Mouse (Mus musculus) liver, embryonic 14.5 days (tissue): ENCODE measurements at regions not wholly inside any gene's neighbourhood (a gene's known extent, or its start where the extent isn't known, plus 50 kb on each side); places are given as distances from the start of the nearest gene placed in this dataset.

Experiments
- ATAC-seq: fragments of 200-750 bp; cut with Nextera tagmentation; 2 replicates; pipeline ENCODE4 v1.8.0; 2017; ENCODE audit warnings: moderate number of reproducible peaks, mild to moderate bottlenecking, moderate library complexity; ENCODE audit not compliant: insufficient read depth
- DNase-seq, 3 experiments: peaks; one replicate each; pipeline ENCODE4 v3.0.0-alpha.2; 2012 to 2013; ENCODE audit warnings: low read depth in 3 of 3, low spot score in 3 of 3
- H3K27ac ChIP-seq: fragments of 300-500 bp; sonication (generic); 2 replicates; pipeline ENCODE4 v1.5.1; 2014; ENCODE audit warnings: moderate library complexity, mild to moderate bottlenecking, control low read depth, inconsistent platforms
- H3K27me3 ChIP-seq: fragments of 300-500 bp; sonication (generic); 2 replicates; pipeline ENCODE4 v1.6.1; 2014; ENCODE audit warnings: mild to moderate bottlenecking, low read length, moderate library complexity; ENCODE audit not compliant: control insufficient read depth, insufficient read depth
- H3K36me3 ChIP-seq: fragments of 300-500 bp; sonication (generic); replicated peaks from 2 replicates; pipeline ENCODE4 v1.6.1; 2014; ENCODE audit warnings: low read depth; ENCODE audit not compliant: control insufficient read depth, insufficient read depth
- H3K4me1 ChIP-seq, 2 experiments: fragments of 200-500 bp in 1 of 2; fragments of 300-500 bp in 1 of 2; sonication (generic) in 1 of 2; replicated peaks; 2 replicates each; pipeline ENCODE4 v1.6.1; 2012 to 2014; ENCODE audit warnings: antibody characterized with exemption in 1 of 2, inconsistent platforms in 1 of 2, low read length in 1 of 2; ENCODE audit not compliant: control insufficient read depth in 2 of 2, insufficient read depth in 2 of 2
- H3K4me2 ChIP-seq: fragments of 300-500 bp; sonication (generic); 2 replicates; pipeline ENCODE4 v1.6.1; 2014; ENCODE audit warnings: low read depth, mild to moderate bottlenecking, control low read depth, moderate library complexity
- H3K4me3 ChIP-seq, 2 experiments: fragments of 200-500 bp in 1 of 2; fragments of 300-500 bp in 1 of 2; sonication (generic) in 1 of 2; 2 replicates each; pipeline ENCODE4 v1.5.1; 2012 to 2014; ENCODE audit warnings: low read depth in 2 of 2, low read length in 2 of 2, mild to moderate bottlenecking in 2 of 2, control low read depth in 1 of 2, inconsistent platforms in 1 of 2, moderate library complexity in 1 of 2; ENCODE audit not compliant: insufficient read depth in 1 of 2
- H3K9ac ChIP-seq: fragments of 300-500 bp; sonication (generic); replicated peaks from 2 replicates; pipeline ENCODE4 v1.6.1; 2014; ENCODE audit warnings: mild to moderate bottlenecking, control low read depth, moderate library complexity
- H3K9me3 ChIP-seq: fragments of 300-500 bp; sonication (generic); 2 replicates; pipeline ENCODE4 v1.6.1; 2016; ENCODE audit warnings: low read length, mixed read lengths; ENCODE audit not compliant: control insufficient read depth
- CTCF ChIP-seq: IDR thresholded peaks from 2 replicates; pipeline ENCODE4 v1.5.1; 2016; ENCODE audit warnings: antibody characterized with exemption, low read depth, control low read depth
- EP300 ChIP-seq: IDR thresholded peaks from 2 replicates; pipeline ENCODE4 v1.6.1; 2016; ENCODE audit warnings: antibody characterized with exemption, low read depth
- WGBS: fragments of 180-500 bp; shearing (Covaris S2); extraction: QIAGEN DNeasy Blood & Tissue Kit; methylation state at CpG from one replicate; pipeline ENCODE4 v1.1.7; 2014; ENCODE audit not compliant: insufficient replicate concordance; 5-methylcytosine and 5-hydroxymethylcytosine counted together

DNA sequence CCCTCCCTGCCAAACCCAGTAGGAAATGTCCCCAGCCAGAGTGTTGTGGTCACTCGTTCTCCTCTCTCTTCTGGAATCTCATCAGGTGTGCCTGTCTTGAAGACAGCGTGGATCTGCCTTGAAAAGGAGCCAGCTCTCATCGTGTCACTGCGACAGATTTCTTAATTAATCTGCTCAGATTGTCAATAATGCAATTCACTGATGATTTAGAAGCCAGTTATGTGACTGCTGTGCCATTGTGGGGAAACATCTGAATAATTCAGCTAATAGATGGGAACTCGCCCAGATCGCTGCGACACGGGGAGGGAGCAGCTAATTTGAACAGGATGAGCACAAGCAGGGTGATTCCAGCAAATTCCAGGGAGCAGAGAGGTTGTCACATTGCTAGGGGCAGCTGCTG is 279.5 kb upstream of the Id2 start:
- Histone ChIP-seq H3K27me3 (no peaks in the 10 kb centered on the region), H3K9me3 (no peaks in the 10 kb centered on the region), H3K36me3 (no peaks in the 10 kb centered on the region), H3K4me3 (no peak overlapping the region), H3K4me1 (no peaks in the 10 kb centered on the region), H3K27ac (no peak overlapping the region), H3K9ac (no peak overlapping the region), H3K4me2 (no peak overlapping the region)
- no peak for DNase-seq
- TF ChIP-seq CTCF (no peak), EP300 (no peak)
- ATAC-seq = no peak
- 68% methylated on average over 8 of the region's 8 CpGs for WGBS

- TF ChIP-seq CTCF (no peak), EP300 (no peak)
- DNase-seq (no peak), ATAC-seq (no peak)
- Histone ChIP-seq H3K4me1 (no peaks in the 10 kb centered on the region), H3K4me3 (no peak overlapping the region), H3K36me3 (no peaks in the 10 kb centered on the region), H3K9me3 (no peaks in the 10 kb centered on the region), H3K9ac (no peak overlapping the region), H3K27ac (no peak overlapping the region), H3K27me3 (no peaks in the 10 kb centered on the region), H3K4me2 (no peak overlapping the region)
- WGBS = 57% methylated on average over 1 of the region's 1 CpGs
These were observed 270.6 kb upstream of the Id2 start for GRCm38 (mm10) chr12:25367541-25367940.

GRCm38 (mm10) chr12:25365600-25366267 is 268.8 kb upstream of the Id2 start:
- Histone ChIP-seq H3K27me3 (no peaks in the 10 kb centered on the region), H3K9ac (no peak overlapping the region), H3K27ac (no peak overlapping the region), H3K4me3 (no peak overlapping the region), H3K4me2 (no peak overlapping the region), H3K9me3 (no peaks in the 10 kb centered on the region), H3K4me1 (no peaks in the 10 kb centered on the region), H3K36me3 (no peaks in the 10 kb centered on the region)
- ATAC-seq = no peak
- TF ChIP-seq CTCF = no peak
- no peak for TF ChIP-seq EP300
- no peak for DNase-seq
- 41% methylated on average over 3 of the region's 3 CpGs for WGBS

GRCm38 (mm10) chr12:25364966-25365568 is 268.1 kb upstream of the Id2 start:
- Histone ChIP-seq H3K36me3 (no peaks in the 10 kb centered on the region), H3K9me3 (no peaks in the 10 kb centered on the region), H3K4me2 (no peak overlapping the region), H3K4me1 (no peaks in the 10 kb centered on the region), H3K4me3 (no peak overlapping the region), H3K9ac (no peak overlapping the region), H3K27me3 (no peaks in the 10 kb centered on the region), H3K27ac (no peak overlapping the region)
- no peak for ATAC-seq
- 53% methylated on average over 7 of the region's 7 CpGs for WGBS
- no peak for DNase-seq
- TF ChIP-seq CTCF (no peak), EP300 (no peak)

DNA sequence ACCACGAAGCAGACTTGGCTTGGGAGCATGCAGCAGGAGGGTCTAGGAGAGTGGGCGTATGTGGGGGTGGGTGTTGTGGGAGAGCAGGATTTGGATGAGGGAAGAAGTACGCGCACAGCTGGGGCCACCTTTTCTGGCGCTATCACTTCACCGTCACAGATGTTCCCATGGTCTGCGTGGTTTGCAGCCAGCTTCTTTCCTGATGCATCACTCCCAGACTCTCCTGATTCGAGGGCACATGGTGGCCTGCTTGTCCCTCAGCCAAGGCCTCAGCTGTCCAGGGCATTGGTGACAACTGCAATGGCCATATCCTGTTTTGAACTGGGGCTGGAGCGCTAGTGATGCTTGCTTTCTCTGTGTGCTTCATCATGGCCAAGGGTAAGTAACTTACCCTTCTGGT is 266.9 kb upstream of the Id2 start:
- Histone ChIP-seq H3K4me2 (no peak overlapping the region), H3K36me3 (no peaks in the 10 kb centered on the region), H3K4me3 (no peak overlapping the region), H3K27ac (no peak overlapping the region), H3K4me1 (no peaks in the 10 kb centered on the region), H3K9ac (no peak overlapping the region), H3K27me3 (no peaks in the 10 kb centered on the region), H3K9me3 (no peaks in the 10 kb centered on the region)
- DNase-seq (no peak), ATAC-seq (no peak)
- WGBS = 68% methylated on average over 9 of the region's 9 CpGs
- TF ChIP-seq EP300 = no peak
- no peak for TF ChIP-seq CTCF
